Mouse (Mus musculus) B cell, adult 62 days (primary cell): ENCODE measurements around the gene 4921511M17Rik. TPM values are rescaled to one million over a fixed set of nuclear protein-coding genes. Genes with fewer than 3 reads are reported as not detected.

Experiments
- total RNA-seq: library from RNA; stranded (reverse); gene quantifications from 4 replicates; pipeline ENCODE4 v1.2.4, GENCODE M21; 2023

Gene 4921511M17Rik
- total RNA-seq, result not detected in 4 replicates

DNA sequence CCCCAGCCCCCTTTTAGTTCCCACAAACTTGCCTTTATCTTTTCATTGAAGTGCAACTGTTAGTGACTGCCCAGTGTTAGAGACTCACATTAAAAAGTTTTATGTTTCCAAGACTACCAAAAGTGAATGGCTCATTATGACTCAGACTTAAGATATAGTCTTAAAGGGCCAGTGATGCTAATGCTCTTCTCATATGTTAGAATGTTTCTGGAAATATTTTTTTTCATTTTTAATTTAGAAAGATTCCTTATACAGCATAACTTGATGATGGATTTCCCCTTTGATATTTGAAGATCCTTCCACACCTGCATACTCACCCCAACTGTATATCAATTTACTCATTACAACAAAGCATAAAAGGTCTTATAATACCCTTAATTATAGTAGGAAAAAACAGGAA is at the start of gene 4921511M17Rik:
Gene 4921511M17Rik (minus strand): TSS at position 101 of the 400 bp plus-strand sequence.

DNA sequence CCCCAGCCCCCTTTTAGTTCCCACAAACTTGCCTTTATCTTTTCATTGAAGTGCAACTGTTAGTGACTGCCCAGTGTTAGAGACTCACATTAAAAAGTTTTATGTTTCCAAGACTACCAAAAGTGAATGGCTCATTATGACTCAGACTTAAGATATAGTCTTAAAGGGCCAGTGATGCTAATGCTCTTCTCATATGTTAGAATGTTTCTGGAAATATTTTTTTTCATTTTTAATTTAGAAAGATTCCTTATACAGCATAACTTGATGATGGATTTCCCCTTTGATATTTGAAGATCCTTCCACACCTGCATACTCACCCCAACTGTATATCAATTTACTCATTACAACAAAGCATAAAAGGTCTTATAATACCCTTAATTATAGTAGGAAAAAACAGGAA is 21.3 kb upstream of the 4921511M17Rik start, which contains the start of gene Gm10057:
Gene Gm10057 (minus strand): TSS at position 101 of the 400 bp plus-strand sequence.

GRCm38 (mm10) chrX:154012540-154012939 is 21.1 kb downstream of the 4921511M17Rik start, which contains the start of gene Samt1:
TSS of gene Samt1 (minus strand) at chrX:154012640.

Other genes with a start within 250 kb of the 4921511M17Rik start
- 1.1 TPM in 1 of 4 replicates, not detected in the others for gene Spin2c, start 201.6 kb downstream of the 4921511M17Rik start, total RNA-seq
- not detected in 4 replicates for gene Samt1, start 21.2 kb downstream of the 4921511M17Rik start, total RNA-seq
- gene Gm10057, start 21.2 kb upstream of the 4921511M17Rik start, total RNA-seq, result not detected in 4 replicates
- not detected in 4 replicates for gene Gm15140, start 86.9 kb upstream of the 4921511M17Rik start, total RNA-seq